Mouse (Mus musculus): ENCODE results near the gene Mgat5b.
"Not testable (repeated sequence)": the region's sequence is repeated elsewhere in the genome, so short reads cannot be mapped to it uniquely, and the experiment has no call there.

The Mgat5b gene

GRCm38 (mm10) chr11:116918323-116919185 lies at the start of gene Mgat5b:
TSS of gene Mgat5b (plus strand) at chr11:116918863.
- in situ Hi-C loops (cut with MseI, MboI): loop anchor here (10.0 kb wide), 1 partner anchor 126 kb away; no protein-coding TSS in a partner anchor

- in situ Hi-C loops (cut with MseI, MboI): no loop called here
Observed at GRCm38 (mm10) chr11:116869223-116869622, 49.4 kb upstream of the Mgat5b start.

GRCm38 (mm10) chr11:116869641-116870040 lies 49.0 kb upstream of the Mgat5b start:
- in situ Hi-C loops (cut with MseI, MboI): no loop called here

GRCm38 (mm10) chr11:116871538-116871937 lies 47.1 kb upstream of the Mgat5b start:
- in situ Hi-C loops (cut with MseI, MboI): no loop called here

GRCm38 (mm10) chr11:116873987-116874386 lies 44.7 kb upstream of the Mgat5b start:
- in situ Hi-C loops (cut with MseI, MboI): no loop called here

- in situ Hi-C loops (cut with MseI, MboI): no loop called here
Observed at GRCm38 (mm10) chr11:116878454-116878853, 40.2 kb upstream of the Mgat5b start.

- in situ Hi-C loops (cut with MseI, MboI): no loop called here
Observed at GRCm38 (mm10) chr11:116880839-116881238, 37.8 kb upstream of the Mgat5b start.

GRCm38 (mm10) chr11:116881440-116881839 lies 37.2 kb upstream of the Mgat5b start:
- in situ Hi-C loops (cut with MseI, MboI): no loop called here

- in situ Hi-C loops (cut with MseI, MboI): no loop called here
Observed at GRCm38 (mm10) chr11:116882446-116882845, 36.2 kb upstream of the Mgat5b start.

- in situ Hi-C loops (cut with MseI, MboI): no loop called here
Observed at GRCm38 (mm10) chr11:116884061-116884460, 34.6 kb upstream of the Mgat5b start.

- in situ Hi-C loops (cut with MseI, MboI): no loop called here
Observed at GRCm38 (mm10) chr11:116885275-116886151, 33.1 kb upstream of the Mgat5b start.

GRCm38 (mm10) chr11:116887136-116887535 lies 31.5 kb upstream of the Mgat5b start:
- in situ Hi-C loops (cut with MseI, MboI): no loop called here

GRCm38 (mm10) chr11:116893532-116894442 lies 24.9 kb upstream of the Mgat5b start:
- in situ Hi-C loops (cut with MseI, MboI): no loop called here

GRCm38 (mm10) chr11:116895402-116895801 lies 23.3 kb upstream of the Mgat5b start:
- in situ Hi-C loops (cut with MseI, MboI): no loop called here

- in situ Hi-C loops (cut with MseI, MboI): no loop called here
Observed at GRCm38 (mm10) chr11:116899247-116899646, 19.4 kb upstream of the Mgat5b start.

- in situ Hi-C loops (cut with MseI, MboI): not testable (repeated sequence)
Observed at GRCm38 (mm10) chr11:116902588-116902987, 16.1 kb upstream of the Mgat5b start.

GRCm38 (mm10) chr11:116905741-116906456 lies 12.8 kb upstream of the Mgat5b start:
- in situ Hi-C loops (cut with MseI, MboI): no loop called here

GRCm38 (mm10) chr11:116913573-116913972 lies 5.1 kb upstream of the Mgat5b start:
- in situ Hi-C loops (cut with MseI, MboI): loop anchor here (10.0 kb wide), 1 partner anchor 131 kb away; no protein-coding TSS in a partner anchor

GRCm38 (mm10) chr11:116914267-116914885 lies 4.3 kb upstream of the Mgat5b start:
- in situ Hi-C loops (cut with MseI, MboI): loop anchor here (10.0 kb wide), 1 partner anchor 130 kb away; no protein-coding TSS in a partner anchor

GRCm38 (mm10) chr11:116915241-116915640 lies 3.4 kb upstream of the Mgat5b start:
- in situ Hi-C loops (cut with MseI, MboI): loop anchor here (10.0 kb wide), 1 partner anchor 130 kb away; no protein-coding TSS in a partner anchor

All from mouse trophoblast stem cell (cell line).